Mouse (Mus musculus): ENCODE data around the gene Lrrc8b.

- TF ChIP-seq CTCF (IDR thresholded peaks at IDR 0.05; ENCODE audit: insufficient read depth, low read length) (no peak), POLR2A (IDR thresholded peaks at IDR 0.05; ENCODE audit: borderline replicate concordance, extremely low read depth, low read depth, low read length) (no peak)
Observed at GRCm38 (mm10) chr5:105517992-105518625, 102.5 kb downstream of the Lrrc8b start.

All from lung, adult 2 months (tissue).